Mouse (Mus musculus) small intestine, adult 2 months (tissue): ENCODE measurements around the gene Cyth4.

ENCODE experiments used
- CTCF ChIP-seq: fragments of 200-500 bp; IDR thresholded peaks from 2 replicates; pipeline ENCODE4 v1.5.1; 2012; ENCODE audit warnings: low read depth, mild to moderate bottlenecking, control low read depth, inconsistent platforms, low read length, moderate library complexity, mixed read lengths; ENCODE audit not compliant: insufficient replicate concordance, insufficient read length; ENCODE audit errors: extremely low read depth
- POLR2A ChIP-seq: fragments of 200-500 bp; IDR thresholded peaks from 2 replicates; pipeline ENCODE4 v1.6.1; 2012; ENCODE audit warnings: low read depth, mild to moderate bottlenecking, control low read depth, inconsistent platforms, low read length, moderate library complexity

DNA sequence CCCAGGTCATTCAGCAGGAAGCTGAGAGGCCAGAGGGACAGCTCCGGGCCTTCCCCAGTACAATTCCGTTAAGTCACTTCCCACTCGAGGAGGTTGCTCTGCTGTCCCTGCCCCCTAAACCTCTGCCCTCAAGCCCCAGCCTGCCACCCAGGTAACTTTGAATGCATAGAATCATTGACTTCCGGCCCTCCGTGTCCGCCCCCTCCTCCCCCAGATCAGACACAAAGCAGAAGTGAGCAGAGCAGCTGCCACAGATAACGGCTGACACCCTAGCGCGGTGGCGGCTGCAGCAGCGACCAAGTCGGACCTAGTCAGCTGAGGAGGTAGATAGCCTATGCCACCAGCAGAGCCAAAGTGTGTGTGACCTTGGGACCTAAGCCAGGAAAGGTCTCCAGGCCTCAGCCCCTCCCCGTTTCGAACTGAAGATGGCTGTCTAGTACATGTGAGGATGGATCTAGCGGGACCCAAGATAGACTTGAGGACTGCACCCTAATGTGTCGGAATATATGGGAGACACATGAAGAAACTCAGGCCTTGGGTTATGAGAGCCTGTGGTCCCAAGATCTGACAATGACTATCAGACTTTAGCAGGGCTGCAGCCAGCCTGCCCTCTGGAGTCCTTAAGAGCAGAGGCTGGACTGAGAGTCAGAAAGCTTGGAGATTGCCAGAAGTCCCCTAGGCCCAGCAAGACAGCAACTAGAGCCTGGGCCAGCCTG lies 25.1 kb upstream of the Cyth4 start:
- no peak for TF ChIP-seq POLR2A
- TF ChIP-seq CTCF, result no peak
